Mouse (Mus musculus): ENCODE data around the gene Gm28102. TPM values are rescaled to one million over a fixed set of nuclear protein-coding genes. Genes with fewer than 3 reads are reported as not detected.
"Not testable (repeated sequence)": the region's sequence is repeated elsewhere in the genome, so short reads cannot be mapped to it uniquely, and the experiment has no call there.

The Gm28102 gene
- total RNA-seq (2014; fragmentation: Nextera tagmentation) (not detected in 2 replicates), total RNA-seq (2017) (not detected in 2 replicates)

- ATAC-seq (replicated peaks; ENCODE audit: poor library complexity, severe bottlenecking) = not testable (repeated sequence)
Observed at GRCm38 (mm10) chrY:88053015-88053414, at the start of gene Gm28102. Gene Gm28102, plus strand, starts transcription at chrY:88053315.

Measured in granulocyte monocyte progenitor cell, adult 5-6 weeks (primary cell).